Mouse (Mus musculus) embryonic fibroblast, embryonic 13.5 days (primary cell): ENCODE results near the gene Drosha.

Experiments used
- CTCF ChIP-seq: IDR thresholded peaks from 2 replicates; pipeline ENCODE4 v1.5.1; 2011; ENCODE audit warnings: mild to moderate bottlenecking, control low read depth, low read length, moderate library complexity, borderline replicate concordance; ENCODE audit not compliant: insufficient read depth
- POLR2A ChIP-seq: IDR thresholded peaks from 2 replicates; pipeline ENCODE4 v1.6.1; 2011; ENCODE audit warnings: low read depth, mild to moderate bottlenecking, control low read depth, low read length, moderate library complexity

- no peak for TF ChIP-seq CTCF
- TF ChIP-seq POLR2A, result no peak
Observed at GRCm38 (mm10) chr15:12823455-12824119, 1.0 kb upstream of the Drosha start.
